Mouse (Mus musculus): ENCODE data around the gene Hspa4.
"Not testable (repeated sequence)": the region's sequence is repeated elsewhere in the genome, so short reads cannot be mapped to it uniquely, and the experiment has no call there.

Hspa4 gene

DNA sequence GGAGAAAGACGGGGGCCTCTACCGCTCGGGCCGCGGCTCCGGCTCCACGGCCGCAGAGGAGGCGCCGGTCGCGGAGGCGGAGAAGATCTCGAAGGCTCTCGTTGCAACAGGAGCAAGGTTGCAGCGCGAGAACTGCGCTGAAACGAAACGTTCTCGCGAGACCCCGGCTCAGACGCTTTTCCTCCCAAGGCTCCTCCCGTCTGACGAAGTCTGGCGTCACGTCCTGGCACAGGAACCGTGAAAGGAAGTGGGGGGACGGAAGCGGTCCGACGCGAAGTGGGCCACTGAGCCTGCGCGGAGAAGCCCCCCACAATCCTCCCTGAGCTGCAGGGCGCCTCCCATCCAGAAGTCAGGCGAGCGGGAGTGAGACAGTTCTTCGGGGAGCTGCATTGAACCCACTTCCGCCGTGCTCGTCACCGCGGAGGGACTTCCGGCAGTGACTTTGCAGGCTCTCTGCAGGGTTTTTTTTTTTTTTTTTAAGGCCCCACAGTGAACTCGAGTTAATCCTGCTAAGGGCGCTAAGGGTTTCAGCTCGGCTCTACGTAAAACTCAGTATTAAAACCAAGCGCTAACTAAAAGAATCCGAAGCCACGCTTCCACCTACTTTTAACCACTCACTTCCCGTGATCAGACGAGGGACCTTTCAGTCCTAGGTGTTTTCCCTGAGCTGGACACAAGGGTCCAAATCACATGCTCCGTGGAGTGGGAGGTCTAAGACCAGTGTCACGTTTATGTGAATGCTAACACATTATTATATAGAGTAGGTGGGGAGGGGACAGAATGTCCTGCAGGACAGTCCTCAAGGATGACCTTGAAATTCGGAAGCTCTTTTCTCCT is at the start of gene Hspa4:
TSS of gene Hspa4 (minus strand) at position 128 of the 837 bp plus-strand sequence.
- DNase-seq, result peak; percentile 98

DNA sequence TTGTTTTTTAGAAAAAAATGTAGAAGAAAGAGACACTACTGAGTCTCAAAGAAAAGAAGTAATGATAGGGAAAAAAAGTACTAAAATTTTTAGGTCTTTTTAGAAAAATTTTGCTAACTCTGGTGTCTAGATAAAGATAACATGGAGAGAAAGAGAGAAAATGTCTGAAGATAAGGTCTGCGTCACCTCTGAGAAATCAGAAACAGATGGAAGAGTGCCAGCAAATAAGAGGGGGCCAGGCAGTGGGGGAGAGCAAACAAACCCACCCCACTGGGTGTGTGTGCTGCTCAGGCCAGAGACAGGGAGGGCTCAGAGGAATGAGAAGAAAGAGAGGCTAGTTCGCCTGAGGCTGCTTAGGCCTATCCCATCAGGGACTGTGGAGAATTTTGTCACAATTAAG is 45.5 kb upstream of the Hspa4 start:
- DNase-seq, result no peak

DNA sequence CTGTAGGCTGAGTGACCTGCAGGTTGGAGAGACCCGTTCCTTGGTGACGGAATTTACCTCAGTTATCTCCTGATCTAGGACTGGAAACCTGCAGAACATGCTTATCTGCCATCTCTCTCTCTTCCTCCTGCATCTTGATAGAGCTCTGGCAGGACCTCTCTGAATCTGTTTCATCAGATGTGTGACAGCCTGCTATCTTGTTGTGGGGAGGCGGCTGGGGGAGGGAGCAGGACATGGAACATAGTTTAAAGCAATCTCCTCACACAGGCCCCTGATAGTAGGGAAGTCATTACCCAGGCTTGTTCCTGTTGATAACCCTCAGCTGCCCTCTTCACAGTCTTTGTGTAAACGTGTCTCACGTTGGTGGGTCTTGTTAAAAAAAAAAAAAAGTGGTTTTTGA is 45.1 kb upstream of the Hspa4 start:
- no peak for DNase-seq

DNA sequence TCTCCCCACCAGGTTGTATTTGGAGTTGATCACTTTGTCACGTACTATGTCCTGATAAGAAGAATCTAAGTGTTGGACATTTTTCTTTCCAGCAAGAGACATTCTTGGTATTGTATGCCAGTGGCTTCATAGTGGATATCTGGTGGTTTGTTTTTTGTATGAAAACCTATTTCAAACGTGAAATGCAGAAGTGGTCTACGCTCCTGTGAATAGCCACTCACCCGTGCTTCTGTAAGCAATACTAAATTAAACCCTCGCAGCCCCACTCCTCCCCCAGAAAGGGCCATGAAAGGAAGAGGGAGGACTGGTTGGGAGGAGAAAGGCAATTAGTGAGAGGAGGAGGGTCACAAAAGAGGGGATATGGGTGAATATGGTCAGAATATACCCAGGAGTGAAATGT is 42.5 kb upstream of the Hspa4 start:
- DNase-seq, result no peak

DNA sequence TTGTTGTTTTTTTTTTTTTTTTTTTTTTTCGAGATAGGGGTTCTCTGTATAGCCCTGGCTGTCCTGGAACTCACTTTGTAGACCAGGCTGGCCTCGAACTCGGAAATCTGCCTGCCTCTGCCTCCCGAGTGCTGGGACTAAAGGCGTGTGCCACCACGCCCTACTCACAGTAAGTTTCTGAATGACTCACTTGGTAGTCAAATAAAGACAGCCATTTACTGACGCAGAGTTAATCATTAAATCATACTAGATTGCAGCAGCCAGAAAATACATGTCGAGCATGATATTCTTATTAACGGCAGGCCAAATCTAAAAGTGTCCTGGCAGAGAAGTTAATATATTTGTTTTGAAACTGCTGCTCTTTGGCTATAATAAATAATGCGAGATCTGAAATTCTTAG is 40.8 kb upstream of the Hspa4 start:
- not testable (repeated sequence) for DNase-seq

DNA sequence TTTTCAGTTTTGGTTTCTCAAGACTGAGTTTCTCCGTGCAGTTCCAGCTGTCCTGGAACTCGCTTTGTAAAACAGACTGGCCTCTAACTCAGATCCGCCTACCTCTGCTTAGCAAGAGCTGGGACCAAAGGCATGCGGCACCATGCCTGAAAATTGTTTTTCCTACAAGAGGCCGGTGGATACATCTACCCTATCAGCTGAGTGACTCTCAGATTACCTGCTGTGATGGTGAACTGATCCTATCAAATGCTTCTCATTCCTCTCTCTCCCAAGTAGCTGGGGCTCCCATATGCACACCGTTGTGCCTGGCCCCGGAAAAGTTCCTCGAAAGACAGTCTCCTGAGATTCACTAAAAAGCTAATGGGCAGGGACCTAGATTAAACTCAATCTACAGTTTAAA is 37.4 kb upstream of the Hspa4 start:
- DNase-seq, result no peak

DNA sequence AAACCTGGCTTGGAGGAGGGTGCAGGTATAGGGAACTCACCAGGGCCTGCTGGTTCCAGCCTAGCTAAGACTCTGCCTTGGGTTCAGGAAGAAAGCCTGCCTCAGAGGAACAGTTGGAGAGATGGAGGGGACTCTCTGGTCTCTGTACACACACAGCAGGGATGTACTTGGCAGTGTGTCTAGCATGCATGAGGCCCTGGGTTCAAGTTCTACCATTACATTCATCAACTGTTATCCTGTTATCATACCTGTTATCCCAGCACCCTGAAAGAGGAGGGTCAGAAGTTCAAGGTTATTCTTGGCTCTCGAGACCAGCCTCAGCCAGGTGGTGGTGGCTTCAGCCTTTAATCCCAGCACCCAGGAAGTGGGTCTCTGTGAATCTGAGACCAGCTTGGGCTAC is 36.7 kb upstream of the Hspa4 start:
- no peak for DNase-seq

DNA sequence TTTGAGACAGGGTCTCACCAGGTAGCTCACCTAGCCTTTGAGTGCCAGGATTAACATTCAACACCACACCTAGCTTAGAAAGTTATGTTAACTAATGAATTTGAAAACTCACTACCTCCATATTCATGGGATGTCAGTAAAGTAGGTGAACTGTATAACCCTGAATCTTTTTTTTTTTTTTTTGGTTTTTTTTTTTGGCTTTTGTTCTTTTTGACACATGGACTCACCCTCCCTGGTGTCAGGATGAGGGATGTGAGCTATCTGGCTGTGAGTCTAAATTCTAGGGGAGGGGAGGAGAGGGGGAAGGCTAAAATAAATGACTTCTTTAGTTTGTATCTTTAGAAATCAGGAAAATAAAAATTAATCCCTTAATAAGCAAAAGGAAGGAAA is 35.9 kb upstream of the Hspa4 start:
- DNase-seq, result no peak

DNA sequence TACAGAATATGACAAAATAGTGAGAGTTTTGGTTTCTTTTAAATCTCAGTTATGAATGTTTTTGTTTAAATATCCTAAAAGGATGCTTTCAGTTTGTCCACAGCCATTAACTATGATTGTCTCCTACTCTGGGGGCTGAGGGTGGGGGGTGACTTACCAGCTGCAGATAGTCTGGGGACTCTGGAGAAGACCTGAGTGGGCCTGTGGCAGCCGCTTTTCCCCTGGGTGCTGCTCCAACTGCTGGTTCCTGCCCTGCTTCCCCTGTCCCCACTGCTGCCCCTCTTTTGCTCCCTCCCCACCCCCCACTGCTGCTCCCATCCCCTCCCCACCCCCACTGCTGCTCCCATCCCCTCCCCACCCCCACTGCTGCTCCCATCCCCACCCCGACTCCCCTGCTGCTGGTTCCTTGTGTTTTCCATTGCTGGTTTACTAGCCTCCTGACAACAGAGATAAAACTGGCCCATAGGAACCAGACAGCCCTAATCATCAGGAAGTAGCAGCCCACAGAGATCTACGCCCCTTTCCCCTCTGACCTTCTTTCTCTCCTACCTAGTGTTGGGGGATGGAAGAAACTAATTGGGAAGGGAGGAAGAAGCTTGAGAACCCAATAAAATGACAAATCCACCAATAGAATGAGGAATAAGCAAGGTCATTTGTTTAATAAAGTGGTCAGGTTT is 35.4 kb upstream of the Hspa4 start:
- DNase-seq, result no peak

DNA sequence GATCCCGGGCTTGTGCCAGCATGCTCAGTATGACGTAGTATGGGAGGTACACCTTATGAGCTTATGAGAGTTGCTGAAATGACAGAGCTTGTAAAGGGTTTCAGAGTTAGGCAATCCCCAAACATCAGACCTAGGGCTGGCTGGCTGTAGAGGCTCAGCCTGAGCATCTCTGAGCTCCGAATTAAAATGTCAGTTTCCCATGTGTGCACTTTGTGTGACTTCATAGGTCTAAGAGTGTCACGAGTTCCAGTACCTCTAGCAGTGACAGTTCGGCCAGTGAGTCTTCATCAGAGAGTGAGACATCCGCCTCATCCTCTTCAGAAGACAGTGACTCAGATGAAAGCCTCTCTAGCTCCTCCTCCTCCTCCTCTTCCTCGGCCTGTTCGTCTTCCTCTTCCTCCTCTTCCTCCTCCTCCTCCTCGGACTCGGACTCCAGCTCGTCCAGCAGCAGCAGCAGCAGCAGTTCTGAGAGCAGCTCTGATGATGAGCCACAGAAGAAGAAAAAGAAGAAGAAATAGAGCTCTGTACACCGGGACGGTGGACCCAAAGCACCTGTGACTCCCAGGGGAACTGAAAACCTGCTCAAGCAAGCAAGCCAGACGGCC is 31.9 kb upstream of the Hspa4 start:
- no peak for DNase-seq

DNA sequence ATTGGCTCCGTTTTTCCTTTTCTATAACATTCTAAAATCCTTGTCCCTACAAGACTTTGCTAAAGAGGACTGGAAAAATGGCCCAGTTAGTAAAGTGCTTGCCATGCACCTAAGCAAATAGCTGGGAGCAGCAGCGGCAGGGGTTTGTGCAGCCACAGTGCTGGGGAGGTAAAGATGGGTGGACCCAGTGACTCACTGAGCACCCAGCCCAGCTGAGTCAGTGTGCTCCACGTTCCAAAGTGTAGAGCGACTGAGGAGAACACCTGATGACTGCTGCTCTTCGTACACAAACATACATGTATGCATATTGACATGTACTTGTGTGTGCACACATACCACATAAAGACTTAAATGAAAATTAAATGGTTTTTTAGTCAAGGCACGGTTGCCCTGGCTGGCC is 30.9 kb upstream of the Hspa4 start:
- DNase-seq, result no peak

DNA sequence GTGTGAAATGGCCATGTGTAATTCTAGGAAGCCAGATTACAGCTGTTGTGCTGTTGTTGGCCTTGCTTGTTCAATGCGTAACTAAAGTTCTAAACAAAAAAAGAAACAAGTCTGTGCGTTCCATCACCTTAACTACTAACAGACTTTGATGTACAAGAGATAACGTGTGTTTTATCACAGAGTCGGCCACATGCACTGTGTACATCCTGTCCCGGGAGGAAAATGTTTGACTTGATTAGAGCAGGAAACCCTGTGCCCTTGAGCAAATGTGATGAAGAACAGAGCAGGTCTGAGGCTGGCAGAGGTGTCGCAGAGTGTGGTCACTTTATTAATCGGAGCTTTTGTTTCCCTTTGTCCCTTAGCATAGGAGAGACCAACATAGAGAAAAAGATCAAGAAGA is 30.1 kb upstream of the Hspa4 start:
- DNase-seq, result no peak

DNA sequence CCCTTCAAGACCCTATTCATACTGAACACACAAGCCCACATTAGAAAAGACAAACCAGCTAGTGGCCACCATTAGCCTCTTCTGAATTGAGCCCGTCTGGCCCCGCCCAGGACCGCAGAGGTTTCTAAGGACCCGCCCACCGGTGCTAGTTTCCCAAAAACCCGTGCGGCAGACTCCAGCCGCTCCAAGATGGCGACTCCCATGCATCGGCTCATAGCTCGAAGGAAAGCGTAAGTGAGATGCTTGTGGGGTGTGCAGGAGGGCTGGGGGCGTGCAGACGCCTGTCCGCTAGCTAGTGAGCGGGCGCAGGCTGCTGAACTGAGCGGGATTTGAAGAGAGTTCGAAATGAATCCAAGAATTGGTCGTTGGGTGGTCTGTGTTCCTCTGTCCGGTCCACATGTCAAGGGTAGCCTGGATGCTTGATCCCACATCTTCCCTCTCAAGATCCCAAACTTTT is 24.3 kb upstream of the Hspa4 start, which contains the start of gene Zcchc10:
TSS of gene Zcchc10 (plus strand) at position 168 of the 457 bp plus-strand sequence.
- peak; percentile 85 to 93 for DNase-seq

DNA sequence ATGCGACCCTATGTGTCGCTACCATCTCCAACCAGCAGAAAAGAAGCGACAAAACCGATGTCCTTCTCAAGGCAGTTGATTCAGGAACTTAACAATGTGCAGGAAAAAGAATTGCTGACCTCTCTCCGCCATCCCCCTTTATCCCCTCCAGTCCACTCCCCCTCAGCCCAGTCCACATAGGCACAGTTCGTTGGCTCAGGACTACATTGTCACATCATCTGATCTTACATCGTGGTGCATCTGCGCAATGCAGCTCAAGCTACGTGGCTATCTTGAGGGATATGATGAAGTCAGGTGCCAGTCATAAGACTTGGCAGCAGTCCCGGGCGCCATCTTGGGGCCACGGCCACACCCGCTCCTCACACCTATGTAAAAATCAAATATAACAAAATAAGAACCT is 19.6 kb upstream of the Hspa4 start:
- not testable (repeated sequence) for DNase-seq

DNA sequence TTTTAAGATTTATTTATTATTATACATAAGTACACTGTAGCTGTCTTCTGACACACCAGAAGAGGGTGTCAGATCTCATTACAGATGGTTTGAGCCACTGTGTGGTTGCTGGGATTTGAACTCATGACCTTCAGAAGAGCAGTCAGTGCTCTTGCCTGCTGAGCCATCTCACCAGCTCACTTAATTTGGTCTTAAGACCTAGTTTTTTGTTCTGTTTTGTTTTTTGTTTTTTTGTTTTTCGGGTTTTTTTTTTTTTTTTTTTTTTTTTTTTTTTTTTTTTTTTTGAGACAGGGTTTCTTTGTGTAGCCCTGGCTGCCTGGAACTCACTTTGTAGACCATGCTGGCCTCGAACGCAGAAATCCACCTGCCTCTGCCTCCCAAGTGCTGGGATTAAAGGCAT is 18.3 kb upstream of the Hspa4 start:
- DNase-seq, result not testable (repeated sequence)

DNA sequence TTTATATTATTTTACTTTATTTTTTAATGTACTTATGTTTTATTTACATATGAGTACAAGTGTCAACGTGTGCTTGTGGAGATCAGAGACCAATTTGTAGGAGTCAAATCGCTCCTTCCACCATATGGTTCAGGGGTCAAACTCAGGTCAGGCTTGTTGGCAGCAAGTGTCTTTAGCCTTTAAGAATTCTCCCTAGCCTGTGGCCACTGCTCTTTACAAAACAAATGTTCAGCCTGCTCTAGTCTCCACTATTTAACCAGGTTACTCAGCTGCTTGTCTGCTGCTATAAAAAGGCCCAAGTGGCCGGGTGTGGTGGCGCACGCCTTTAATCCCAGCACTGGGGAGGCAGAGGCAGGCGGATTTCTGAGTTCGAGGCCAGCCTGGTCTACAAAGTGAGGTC is 17.8 kb upstream of the Hspa4 start:
- DNase-seq, result no peak

DNA sequence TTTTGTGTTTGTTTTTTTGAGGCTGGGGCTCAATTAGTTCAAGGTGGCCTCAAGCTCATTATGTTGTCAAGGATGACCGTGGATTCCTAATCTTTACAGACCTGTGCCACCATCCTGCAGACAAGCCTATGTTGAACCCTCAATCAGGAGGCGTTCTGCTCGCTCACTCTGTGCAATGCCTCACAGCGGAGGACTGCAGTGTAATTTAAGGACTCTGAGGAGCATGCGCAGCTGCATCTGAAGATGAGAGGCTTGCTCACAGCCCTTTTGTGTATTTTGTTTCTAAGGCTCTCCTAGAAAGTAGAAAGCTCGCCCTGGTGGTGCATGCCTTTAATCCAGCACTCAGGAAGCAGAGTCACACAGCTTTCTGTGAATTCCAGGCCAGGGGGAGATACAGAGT is 16.7 kb upstream of the Hspa4 start:
- DNase-seq, result no peak

DNA sequence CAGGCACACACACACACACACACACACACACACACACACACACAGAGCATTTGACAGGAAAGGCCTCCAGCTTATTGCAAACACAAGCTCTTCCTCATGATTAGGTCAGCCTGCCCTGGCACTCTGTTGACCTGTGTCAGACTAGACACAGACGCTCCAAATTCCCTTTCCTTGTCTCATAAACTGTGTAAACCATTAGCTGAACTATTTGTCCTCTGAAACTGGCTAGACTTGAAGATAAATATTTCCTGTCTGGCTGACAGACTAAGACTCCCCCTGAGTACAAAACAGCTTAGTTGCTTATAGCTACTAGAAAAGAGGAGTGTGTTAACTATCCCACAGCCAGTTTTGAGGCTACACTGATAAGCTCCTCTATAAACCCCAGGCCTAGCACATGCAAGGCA is 14.5 kb upstream of the Hspa4 start:
- DNase-seq, result peak in 1 of 2 experiments; percentile 40

DNA sequence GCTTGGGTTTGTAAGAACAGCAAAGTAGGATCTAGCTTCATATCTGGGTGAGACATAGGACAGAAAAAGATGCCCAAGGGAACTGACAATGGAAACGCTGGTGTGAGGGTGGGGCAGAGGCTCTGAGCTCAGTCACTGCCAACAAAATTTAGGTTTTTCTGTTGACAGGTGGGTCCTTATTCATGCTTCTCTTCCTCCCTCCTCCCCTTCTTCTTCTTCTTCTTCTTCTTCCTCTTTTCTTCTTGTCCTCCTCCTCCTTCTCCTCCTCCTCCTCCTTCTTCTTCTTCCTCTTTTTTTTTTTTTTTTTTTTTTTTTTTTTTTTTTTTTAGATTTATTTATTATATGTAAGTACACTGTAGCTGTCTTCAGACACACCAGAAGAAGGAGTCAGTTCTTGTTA is 12.6 kb upstream of the Hspa4 start:
- DNase-seq, result not testable (repeated sequence)

DNA sequence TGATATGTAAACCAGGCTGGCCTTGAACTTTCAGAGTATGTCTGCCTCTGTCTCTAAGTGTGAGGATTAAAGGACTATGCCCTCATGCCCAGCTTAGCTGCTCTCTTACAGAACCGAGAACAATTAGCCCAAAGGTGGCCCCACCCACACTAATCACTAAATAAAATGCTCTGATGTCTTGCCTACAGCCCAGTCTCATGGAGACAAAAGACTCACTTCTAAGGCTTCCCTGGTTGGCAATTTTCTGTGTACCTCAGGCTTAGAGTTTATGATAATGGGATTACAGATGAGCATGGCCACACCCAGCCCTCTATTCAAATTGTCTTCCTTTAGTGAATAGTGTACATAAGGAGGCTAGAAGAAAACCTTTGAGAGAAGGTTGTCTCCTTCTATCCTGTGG is 11.1 kb upstream of the Hspa4 start:
- no peak for DNase-seq

DNA sequence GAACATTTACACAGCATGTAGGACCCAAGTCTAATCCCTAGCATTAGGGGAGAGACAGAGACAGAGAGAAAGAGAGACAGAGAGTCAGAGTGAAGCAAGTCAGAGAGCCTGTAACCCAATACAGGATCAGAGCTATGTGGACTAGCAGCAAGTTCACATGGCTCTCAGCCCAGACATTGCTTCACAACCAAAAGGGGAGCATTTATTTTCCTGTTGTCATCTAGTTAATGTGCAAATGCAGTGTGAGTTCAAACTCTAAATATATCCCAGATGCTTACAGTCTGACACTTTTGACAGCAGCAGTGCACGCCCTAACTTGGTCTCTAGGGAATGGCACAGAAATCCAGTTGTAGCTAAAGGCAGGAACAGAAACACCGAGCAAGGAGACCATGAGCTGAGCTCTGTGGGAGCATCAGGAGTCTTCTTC is 8.6 kb upstream of the Hspa4 start:
- peak; percentile 69 to 86 for DNase-seq

DNA sequence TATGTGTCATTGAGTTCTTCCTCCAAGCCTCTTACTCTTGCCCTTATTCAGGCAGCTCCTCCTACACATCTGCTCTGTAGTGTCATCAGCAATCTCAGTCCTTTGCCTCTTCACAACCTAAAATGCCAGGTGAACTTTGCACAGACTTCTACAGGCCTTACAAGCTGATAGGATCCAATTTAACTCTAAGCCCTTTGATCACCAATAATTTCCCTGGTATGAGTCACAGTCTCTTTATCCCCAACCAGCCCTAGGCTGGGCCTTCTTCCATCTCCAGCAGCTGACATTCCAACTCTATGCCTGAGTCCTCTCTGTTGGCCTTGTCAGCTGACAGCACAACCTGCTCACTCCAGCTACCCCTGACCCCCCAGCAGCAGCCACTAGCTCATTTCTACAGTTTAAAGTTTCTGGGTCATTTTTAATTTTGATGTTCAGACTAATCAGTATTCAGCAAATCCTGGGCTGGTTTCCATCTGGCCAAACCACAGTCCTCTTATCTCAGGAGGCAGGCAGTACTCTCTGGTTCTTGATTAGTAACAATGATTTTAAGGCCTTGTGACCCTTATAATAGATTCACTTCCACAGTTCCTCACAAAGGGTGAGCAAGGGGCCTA is 8.1 kb upstream of the Hspa4 start:
- peak; percentile 19 to 50 for DNase-seq

DNA sequence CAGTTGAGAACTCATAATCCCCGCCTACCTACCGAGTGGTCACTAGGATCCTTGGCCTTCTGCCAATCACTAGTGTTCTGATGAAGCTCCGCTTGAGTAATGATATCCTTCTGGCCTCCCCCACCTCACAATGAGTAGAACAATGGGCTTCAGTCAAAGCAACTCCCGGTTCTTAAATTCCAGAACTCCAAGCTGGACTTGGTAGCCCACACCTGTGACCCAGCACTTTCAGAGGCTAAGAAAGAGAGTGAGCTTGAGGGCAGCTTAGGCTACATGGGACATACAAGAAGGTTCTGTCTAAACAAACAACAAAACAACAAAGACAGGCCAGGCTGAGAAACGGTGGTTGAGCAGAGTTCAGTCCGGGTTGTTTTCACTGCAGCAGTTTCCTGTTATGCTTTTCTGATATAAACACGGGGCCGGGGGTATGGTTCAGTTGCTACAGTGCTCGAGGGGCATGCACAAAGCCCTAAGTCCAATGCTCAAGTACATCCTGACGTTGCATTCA is 7.4 kb upstream of the Hspa4 start:
- peak; percentile 32 to 54 for DNase-seq

Measured in kidney, adult 8-10 months (tissue).